Comparison of ENCODE assay signal across 29 mouse cellular contexts in genomic region chr10:59835301-59836155, GRCm38 (mm10). TPM values are rescaled to one million over a fixed set of nuclear protein-coding genes. Genes with fewer than 3 reads are reported as not detected.
A peak's percentile ranks its signal among the peaks of the same experiment; 100 is the strongest.
DNase-seq lines count a peak whose midpoint lies in the region; ATAC-seq and TF ChIP-seq lines count a peak whose summit lies in the region.
"Had no signal": no experiment of that assay in that cellular context is flagged by ENCODE, and none has a peak within 500 bp of the region (broad histone marks: within the 10 kb centered on the region; RNA-seq: fewer than 3 reads in every experiment).

No protein-coding gene starts in this region.

- TF ChIP-seq POLR2A in kidney, adult 2 months (IDR thresholded peaks at IDR 0.05; ENCODE audit: low read depth, low read length): no peak

- peak overlapping the region; percentile 26; the same call in 1 of the 2 replicates for H3K27ac ChIP-seq in hindbrain, embryonic 13.5 days
- no peak overlapping the region for H3K27ac ChIP-seq in hindbrain, embryonic 14.5 days
- H3K27ac ChIP-seq in kidney, adult 2 months (ENCODE audit: insufficient read depth, low read depth, low read length): no peak overlapping the region
- H3K27ac ChIP-seq: embryonic facial prominence, embryonic 12.5 days; gastrocnemius, adult 2 months; hindbrain, embryonic 12.5 days; limb, embryonic 13.5 days; midbrain, embryonic 12.5 days; stomach, embryonic 15.5 days had no signal

- no peak overlapping the region for H3K4me3 ChIP-seq in hindbrain, embryonic 13.5 days
- H3K4me3 ChIP-seq in hindbrain, embryonic 14.5 days (replicated peaks; ENCODE audit: low read length): no peak overlapping the region
- H3K4me3 ChIP-seq in kidney, adult 2 months (ENCODE audit: insufficient read depth, low read depth, low read length): no peak overlapping the region
- peak overlapping the region; percentile 14 for H3K4me3 ChIP-seq in megakaryocyte, embryonic 14.5 days (replicated peaks)
- H3K4me3 ChIP-seq: embryonic facial prominence, embryonic 12.5 days; gastrocnemius, adult 2 months; hindbrain, embryonic 12.5 days; limb, embryonic 13.5 days; midbrain, embryonic 12.5 days; stomach, embryonic 15.5 days had no signal

- 87% methylated on average over 14 of the region's 14 CpGs for WGBS in hindbrain, embryonic 13.5 days
- WGBS in hindbrain, embryonic 14.5 days: 86% methylated on average over 14 of the region's 14 CpGs
- 76% methylated on average over 14 of the region's 14 CpGs for WGBS in kidney, adult 2 months

- no peaks in the 10 kb centered on the region for H3K4me1 ChIP-seq in hindbrain, embryonic 13.5 days (replicated peaks)
- no peaks in the 10 kb centered on the region for H3K4me1 ChIP-seq in hindbrain, embryonic 14.5 days (replicated peaks; ENCODE audit: control insufficient read depth, insufficient read depth, low read length)
- H3K4me1 ChIP-seq in kidney, adult 2 months (ENCODE audit: control insufficient read depth, insufficient read depth, low read length): no peaks in the 10 kb centered on the region
- H3K4me1 ChIP-seq in megakaryocyte, embryonic 14.5 days: peaks cover 93% of the 10 kb centered on the region
- H3K4me1 ChIP-seq: embryonic facial prominence, embryonic 12.5 days; hindbrain, embryonic 12.5 days; limb, embryonic 13.5 days; midbrain, embryonic 12.5 days had no signal

- no peak for ATAC-seq in hindbrain, embryonic 13.5 days (ENCODE audit: low FRiP score)
- ATAC-seq in hindbrain, embryonic 14.5 days (ENCODE audit: low FRiP score): no peak
- ATAC-seq in megakaryocyte, adult 5-6 weeks (ENCODE audit: poor library complexity, severe bottlenecking): no peak
- ATAC-seq: forebrain, embryonic 14.5 days; intestine, postnatal 0 days; lung, postnatal 0 days had no signal

- H3K9me3 ChIP-seq in hindbrain, embryonic 13.5 days: no peaks in the 10 kb centered on the region; the same call in 1 of the 2 replicates
- H3K9me3 ChIP-seq in hindbrain, embryonic 14.5 days (ENCODE audit: control insufficient read depth, low read length): no peaks in the 10 kb centered on the region
- no peaks in the 10 kb centered on the region for H3K9me3 ChIP-seq in megakaryocyte, embryonic 14.5 days
- H3K9me3 ChIP-seq: embryonic facial prominence, embryonic 12.5 days; G1E; hindbrain, embryonic 12.5 days; limb, embryonic 13.5 days; midbrain, embryonic 12.5 days; stomach, embryonic 15.5 days had no signal

- no peak overlapping the region for H3K4me2 ChIP-seq in hindbrain, embryonic 13.5 days
- no peak overlapping the region for H3K4me2 ChIP-seq in hindbrain, embryonic 14.5 days (replicated peaks)
- H3K4me2 ChIP-seq: embryonic facial prominence, embryonic 12.5 days; heart, embryonic 11.5 days; hindbrain, embryonic 12.5 days; limb, embryonic 13.5 days; liver, embryonic 11.5 days; midbrain, embryonic 12.5 days; stomach, embryonic 15.5 days had no signal

- peaks cover 6% of the 10 kb centered on the region for H3K36me3 ChIP-seq in hindbrain, embryonic 13.5 days
- H3K36me3 ChIP-seq in hindbrain, embryonic 14.5 days (replicated peaks; ENCODE audit: control insufficient read depth, insufficient read depth): 0 out of 2 replicates have a peak, but pooled peaks cover 8% of the 10 kb centered on the region
- H3K36me3 ChIP-seq in kidney, adult 2 months (ENCODE audit: control insufficient read depth, insufficient read depth, low read length): no peaks in the 10 kb centered on the region; the same call in 1 of the 2 replicates
- peaks cover 92% of the 10 kb centered on the region for H3K36me3 ChIP-seq in megakaryocyte, embryonic 14.5 days (replicated peaks; ENCODE audit: low read length)
- H3K36me3 ChIP-seq: midbrain, embryonic 12.5 days; stomach, embryonic 15.5 days had no signal

- no peaks in the 10 kb centered on the region for H3K27me3 ChIP-seq in hindbrain, embryonic 13.5 days
- no peaks in the 10 kb centered on the region for H3K27me3 ChIP-seq in hindbrain, embryonic 14.5 days (ENCODE audit: control insufficient read depth, insufficient read depth, low read length)
- H3K27me3 ChIP-seq in kidney, adult 2 months (replicated peaks; ENCODE audit: control insufficient read depth, insufficient read depth, low read length): no peaks in the 10 kb centered on the region
- no peaks in the 10 kb centered on the region for H3K27me3 ChIP-seq in megakaryocyte, embryonic 14.5 days (replicated peaks)
- H3K27me3 ChIP-seq: embryonic facial prominence, embryonic 12.5 days; hindbrain, embryonic 12.5 days; limb, embryonic 13.5 days; midbrain, embryonic 12.5 days; stomach, embryonic 15.5 days had no signal

- TF ChIP-seq CTCF in kidney, adult 2 months (conservative IDR thresholded peaks at IDR 0.05; ENCODE audit: insufficient read depth, insufficient read length, low read depth, low read length): no peak

- no peak for DNase-seq in hindbrain, embryonic 14.5 days (ENCODE audit: low spot score)
- peak; percentile 27 to 44 for DNase-seq in kidney, postnatal 4 days
- DNase-seq in kidney, adult 2 months: no peak
- DNase-seq in right cerebral cortex, adult 18-20 months: peak; percentile 36
- no peak for DNase-seq in right cerebral cortex, postnatal 25 days
- DNase-seq: adrenal gland, adult 8-10 months; cerebellum, adult 8-10 months; cerebellum, postnatal 25 days; embryo, embryonic 11 days; gastrocnemius, adult 2 months; gastrocnemius, postnatal 36 days; heart, adult 18-20 months; heart, postnatal 36 days; right cerebral cortex, postnatal 14 days; thymus, postnatal 14 days had no signal

- H3K9ac ChIP-seq in hindbrain, embryonic 13.5 days: no peak overlapping the region
- H3K9ac ChIP-seq in hindbrain, embryonic 14.5 days: no peak overlapping the region
- H3K9ac ChIP-seq: embryonic facial prominence, embryonic 12.5 days; hindbrain, embryonic 12.5 days; limb, embryonic 13.5 days; midbrain, embryonic 12.5 days; stomach, embryonic 15.5 days had no signal

RNA-seq across cellular contexts. Expression of gene Dnajb12, which starts 43.8 kb away (rescaled TPM):
- polyA plus RNA-seq in hindbrain, embryonic 13.5 days (2015; fragmentation: Nextera tagmentation; extraction: Ambion mirVana): 18.4 and 19.2 TPM in 2 replicates
- 20.6 and 22.5 TPM in 2 replicates for polyA plus RNA-seq in hindbrain, embryonic 14.5 days (2014; fragmentation: Nextera tagmentation; extraction: Ambion mirVana)
- polyA plus RNA-seq in kidney, adult 2 months (2012; rRNA removed): 85.8 and 87.3 TPM in 2 replicates
- polyA plus RNA-seq in megakaryocyte, embryonic 14.5 days (2012; ENCODE audit: insufficient read depth, low replicate concordance): 68.2 and 87.1 TPM in 2 replicates
- total RNA-seq in megakaryocyte, adult 5-6 weeks (2015): 21.9 and 26.0 TPM in 2 replicates
- total RNA-seq in megakaryocyte, adult 5-6 weeks (2017): 17.3 and 18.5 TPM in 2 replicates

Comparison
In these comparisons a context has a peak if more than half of its experiments do, and no peak if none do; other contexts are left out.
1. DNase-seq: peak in kidney, postnatal 4 days (2 of 2) and right cerebral cortex, adult 18-20 months (single experiment); none in hindbrain, embryonic 14.5 days (single experiment), kidney, adult 2 months (single experiment) and right cerebral cortex, postnatal 25 days (single experiment).